Mouse (Mus musculus) urinary bladder, postnatal 14 days (tissue): Measurements from ENCODE around the gene Rbbp6.

Source experiments
- DNase-seq: peaks from one replicate; pipeline ENCODE4 v3.0.0; 2021; ENCODE audit warnings: low spot score

The Rbbp6 gene

GRCm38 (mm10) chr7:123046473-123047091 is 81.1 kb downstream of the Rbbp6 start:
- DNase-seq: no peak
